Mouse (Mus musculus) gastrocnemius, postnatal 14 days (tissue): ENCODE measurements around the gene Foxf1. TPM values are rescaled to one million over a fixed set of nuclear protein-coding genes. Genes with fewer than 3 reads are reported as not detected.

Experiments
- DNase-seq: peaks from one replicate; pipeline ENCODE4 v3.0.0; 2021; ENCODE audit warnings: mixed read lengths
- intact Hi-C: fragments of 180-260 bp; cut with DNase I; formaldehyde crosslinking; loops from one replicate; pipeline ENCODE4 v1.15.1; 2025; ENCODE audit warnings: low total_unique reads
- long read RNA-seq, 2 experiments: library from polyadenylated mRNA; stranded (forward); transcript quantifications; one replicate each; pipeline ENCODE4 v2.0.0; 2021
- total RNA-seq, 2 experiments: library from RNA; stranded (reverse); gene quantifications; 2 replicates each; pipeline ENCODE4 v1.2.3; 2021

The Foxf1 gene
- total RNA-seq: under 1 TPM; 0.14 to 0.18 TPM
- long read RNA-seq, experiment 1: 0 reads
- long read RNA-seq, experiment 2, partial matches to known transcripts: 0 of 1 reads
- long read RNA-seq, experiment 2, other reads (novel, unspliced or antisense): 0 of 1 reads

- DNase-seq: no peak
Observed at GRCm38 (mm10) chr8:121084210-121084951, at the start of gene Foxf1. Foxf1 (plus strand) TSS chr8:121084386.

GRCm38 (mm10) chr8:121035611-121036010 is 48.6 kb upstream of the Foxf1 start:
- intact Hi-C loops: no loop called here
- no peak for DNase-seq

More at GRCm38 (mm10) chr8:121084210-121084951, at the start of gene Foxf1:
- intact Hi-C loops: no loop called here

- no peak for DNase-seq
- intact Hi-C loops: no loop called here
Observed at GRCm38 (mm10) chr8:121043719-121044440, 40.3 kb upstream of the Foxf1 start.

- DNase-seq: no peak
Observed at GRCm38 (mm10) chr8:121047441-121047840, 36.7 kb upstream of the Foxf1 start.

GRCm38 (mm10) chr8:121058081-121058480 is 26.1 kb upstream of the Foxf1 start:
- intact Hi-C loops: no loop called here

More at GRCm38 (mm10) chr8:121047441-121047840, 36.7 kb upstream of the Foxf1 start:
- intact Hi-C loops: no loop called here

GRCm38 (mm10) chr8:121059098-121059497 is 25.1 kb upstream of the Foxf1 start:
- intact Hi-C loops: no loop called here

More at GRCm38 (mm10) chr8:121058081-121058480, 26.1 kb upstream of the Foxf1 start:
- DNase-seq: no peak

GRCm38 (mm10) chr8:121062521-121062920 is 21.7 kb upstream of the Foxf1 start:
- intact Hi-C loops: no loop called here

More at GRCm38 (mm10) chr8:121059098-121059497, 25.1 kb upstream of the Foxf1 start:
- DNase-seq: no peak

GRCm38 (mm10) chr8:121063649-121064048 is 20.5 kb upstream of the Foxf1 start:
- intact Hi-C loops: no loop called here
- DNase-seq: no peak

More at GRCm38 (mm10) chr8:121062521-121062920, 21.7 kb upstream of the Foxf1 start:
- no peak for DNase-seq

- DNase-seq: no peak
Observed at GRCm38 (mm10) chr8:121071454-121071853, 12.7 kb upstream of the Foxf1 start.

GRCm38 (mm10) chr8:121072406-121073130 is 11.6 kb upstream of the Foxf1 start:
- intact Hi-C loops: no loop called here
- DNase-seq: no peak

More at GRCm38 (mm10) chr8:121071454-121071853, 12.7 kb upstream of the Foxf1 start:
- intact Hi-C loops: no loop called here

- intact Hi-C loops: no loop called here
Observed at GRCm38 (mm10) chr8:121073174-121074107, 10.7 kb upstream of the Foxf1 start.

GRCm38 (mm10) chr8:121074108-121074847 is 9.9 kb upstream of the Foxf1 start:
- no peak for DNase-seq
- intact Hi-C loops: no loop called here

More at GRCm38 (mm10) chr8:121073174-121074107, 10.7 kb upstream of the Foxf1 start:
- no peak for DNase-seq

- intact Hi-C loops: no loop called here
- DNase-seq: no peak
Observed at GRCm38 (mm10) chr8:121074848-121075145, 9.4 kb upstream of the Foxf1 start.

GRCm38 (mm10) chr8:121075936-121076335 is 8.2 kb upstream of the Foxf1 start:
- intact Hi-C loops: no loop called here
- no peak for DNase-seq

- intact Hi-C loops: no loop called here
- no peak for DNase-seq
Observed at GRCm38 (mm10) chr8:121076555-121076954, 7.6 kb upstream of the Foxf1 start.

- intact Hi-C loops: no loop called here
- DNase-seq: no peak
Observed at GRCm38 (mm10) chr8:121078721-121079120, 5.5 kb upstream of the Foxf1 start.

- intact Hi-C loops: no loop called here
- no peak for DNase-seq
Observed at GRCm38 (mm10) chr8:121079201-121079600, 5.0 kb upstream of the Foxf1 start.

- intact Hi-C loops: no loop called here
- DNase-seq: no peak
Observed at GRCm38 (mm10) chr8:121079944-121080343, 4.2 kb upstream of the Foxf1 start.
